Mouse (Mus musculus) left cerebral cortex, postnatal 10 days (tissue): ENCODE results near the gene Kif1b. TPM values are rescaled to one million over a fixed set of nuclear protein-coding genes. Genes with fewer than 3 reads are reported as not detected.

Source experiments
- DNase-seq, 2 experiments: peaks; one replicate each; pipeline ENCODE4 v3.0.0; 2021 to 2022; ENCODE audit warnings: low spot score in 2 of 2, mixed read lengths in 1 of 2; ENCODE audit errors: extremely low spot score in 1 of 2
- intact Hi-C: fragments of 180-260 bp; cut with DNase I; formaldehyde crosslinking; loops from one replicate; pipeline ENCODE4 v1.15.1; 2025
- total RNA-seq, 2 experiments: library from RNA; stranded (reverse); gene quantifications; 2 replicates each; pipeline ENCODE4 v1.2.3; 2021

Gene Kif1b
- total RNA-seq, 2 experiments from 2014 or later: 427 to 448 TPM

GRCm38 (mm10) chr4:149286287-149287137 lies 21.0 kb downstream of the Kif1b start:
- DNase-seq: no peak
- intact Hi-C loops: no loop called here

DNA sequence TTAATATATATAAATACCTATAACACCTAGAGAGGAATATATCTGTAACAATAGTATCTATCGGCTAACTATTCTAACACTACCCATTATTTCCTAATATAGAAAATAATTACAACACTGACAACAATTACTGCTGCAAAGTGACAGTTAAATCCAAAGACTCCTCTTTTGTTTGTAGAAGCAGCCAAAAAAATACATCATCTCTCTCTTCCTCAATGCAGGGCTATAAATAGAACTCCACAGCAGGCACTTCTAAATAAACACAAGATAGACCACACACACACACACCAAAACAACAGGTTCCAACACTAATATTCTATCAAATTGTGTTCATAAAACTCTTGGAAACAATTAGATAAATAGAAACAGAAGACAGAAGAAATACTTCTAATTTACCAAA lies 21.8 kb downstream of the Kif1b start:
- no peak for DNase-seq
- intact Hi-C loops: no loop called here

- intact Hi-C loops: no loop called here
Measured at GRCm38 (mm10) chr4:149283018-149283417, 24.5 kb downstream of the Kif1b start.

DNA sequence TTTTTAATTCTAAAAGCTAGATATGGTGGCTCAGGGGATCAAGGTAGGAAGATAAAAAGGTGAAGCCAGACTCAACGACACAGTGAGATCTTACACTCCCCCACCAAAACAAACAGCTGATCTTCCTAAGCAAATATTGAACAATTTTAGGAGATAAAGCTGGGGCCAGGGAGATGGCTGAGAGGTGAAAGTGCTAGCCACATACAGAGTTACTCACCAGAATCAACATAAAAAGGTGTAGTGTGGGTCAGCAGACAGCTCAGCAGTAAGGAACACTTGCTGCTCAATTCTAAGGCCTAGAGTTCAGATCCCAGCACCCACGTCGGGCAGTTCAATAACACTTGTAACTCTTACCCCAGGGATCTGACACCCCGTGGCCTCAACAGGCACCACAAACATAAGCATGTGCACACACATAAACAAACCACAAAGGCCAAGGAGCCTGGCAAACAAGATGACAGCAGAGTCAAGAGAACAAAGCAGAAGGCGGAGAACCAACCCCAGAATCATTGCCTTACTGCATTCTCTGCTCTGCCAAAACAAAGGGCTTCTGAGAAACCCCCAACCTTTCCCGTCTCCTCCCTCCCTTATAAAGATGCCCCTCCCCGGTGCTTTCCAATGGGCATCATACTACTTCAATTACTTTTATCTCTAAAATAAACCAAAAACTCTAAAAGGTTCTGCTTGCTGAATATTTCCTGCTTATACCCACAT lies 25.3 kb downstream of the Kif1b start:
- no peak for DNase-seq
- intact Hi-C loops: no loop called here

More at GRCm38 (mm10) chr4:149283018-149283417, 24.5 kb downstream of the Kif1b start:
- no peak for DNase-seq

- intact Hi-C loops: no loop called here
- peak in 1 of 2 experiments; percentile 26 for DNase-seq
Measured at GRCm38 (mm10) chr4:149277571-149277970, 29.9 kb downstream of the Kif1b start.

GRCm38 (mm10) chr4:149273128-149273527 lies 34.4 kb downstream of the Kif1b start:
- intact Hi-C loops: loop anchor here (5.0 kb wide), 1 partner anchor 34 kb away; the partner anchor contains the start of gene Kif1b
- DNase-seq: no peak

- DNase-seq: no peak
- intact Hi-C loops: loop anchor here (5.0 kb wide), 1 partner anchor 37 kb away; the partner anchor contains the start of gene Kif1b
Measured at GRCm38 (mm10) chr4:149270541-149270940, 37.0 kb downstream of the Kif1b start.

DNA sequence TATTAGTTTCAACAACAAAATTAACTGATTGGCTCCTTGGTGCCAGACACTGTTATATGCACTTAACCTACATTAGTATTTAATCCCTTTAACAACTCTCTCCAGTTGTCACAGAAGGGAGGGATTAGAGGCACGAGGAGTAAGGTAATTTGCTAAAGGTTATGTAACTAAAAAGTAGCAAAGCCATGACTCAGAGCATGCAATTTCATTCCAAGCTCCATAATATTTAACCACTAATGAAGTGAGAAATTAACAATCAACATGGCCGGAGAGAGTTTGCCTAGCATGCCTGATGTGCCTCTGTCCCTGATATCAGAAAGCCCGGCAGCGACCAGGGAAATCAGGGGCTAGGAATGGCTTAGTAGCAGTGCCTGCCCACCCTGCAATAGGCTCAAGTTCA lies 38.5 kb downstream of the Kif1b start:
- intact Hi-C loops: no loop called here
- DNase-seq: no peak

- no peak for DNase-seq
- intact Hi-C loops: no loop called here
Measured at GRCm38 (mm10) chr4:149264895-149265294, 42.6 kb downstream of the Kif1b start.

- no peak for DNase-seq
- intact Hi-C loops: no loop called here
Measured at GRCm38 (mm10) chr4:149263218-149263617, 44.3 kb downstream of the Kif1b start.

GRCm38 (mm10) chr4:149261466-149261865 lies 46.0 kb downstream of the Kif1b start:
- DNase-seq: no peak
- intact Hi-C loops: no loop called here

GRCm38 (mm10) chr4:149260911-149261310 lies 46.6 kb downstream of the Kif1b start:
- intact Hi-C loops: no loop called here
- no peak for DNase-seq

GRCm38 (mm10) chr4:149259391-149260094 lies 48.0 kb downstream of the Kif1b start:
- intact Hi-C loops: no loop called here

GRCm38 (mm10) chr4:149258926-149259325 lies 48.6 kb downstream of the Kif1b start:
- no peak for DNase-seq
- intact Hi-C loops: no loop called here

More at GRCm38 (mm10) chr4:149259391-149260094, 48.0 kb downstream of the Kif1b start:
- no peak for DNase-seq

DNA sequence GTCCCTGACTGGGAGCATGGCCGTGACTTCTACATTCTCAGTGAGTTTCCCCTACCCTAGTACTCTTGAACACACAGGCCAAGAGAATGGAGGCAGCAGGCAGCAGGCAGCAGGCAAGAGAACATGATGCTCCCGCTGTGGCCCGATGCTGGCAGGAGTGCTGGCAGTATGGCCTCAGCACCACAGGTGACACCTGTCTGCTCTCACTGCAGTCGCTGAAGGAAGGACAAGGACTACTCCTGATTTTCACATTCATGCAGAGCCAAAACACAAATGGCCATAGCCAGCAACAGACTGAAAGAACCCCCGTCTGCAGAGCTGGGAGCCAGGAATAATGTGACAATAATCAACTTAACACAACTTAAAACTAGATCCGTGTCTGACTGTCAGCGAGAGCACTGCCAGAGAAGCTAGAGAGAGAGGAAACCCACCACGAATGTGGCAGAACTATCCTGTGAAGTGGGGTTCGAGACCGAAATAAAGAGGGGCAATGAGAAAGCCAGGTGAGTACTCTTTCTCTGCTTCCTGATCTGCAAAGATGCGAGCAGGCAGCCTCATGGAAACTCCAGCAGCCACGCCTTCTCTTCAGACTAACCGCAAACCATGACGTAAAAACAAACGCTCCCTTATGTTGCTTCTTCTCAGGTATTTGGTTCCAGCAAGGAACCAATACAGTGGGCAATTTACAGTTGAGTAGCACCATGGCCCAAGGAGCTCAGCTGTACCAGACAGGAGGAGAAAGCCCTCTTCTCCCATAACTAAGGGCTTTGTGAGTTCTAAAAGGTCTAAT lies 50.8 kb downstream of the Kif1b start:
- intact Hi-C loops: no loop called here
- no peak for DNase-seq

- intact Hi-C loops: no loop called here
Measured at GRCm38 (mm10) chr4:149255277-149256270, 51.9 kb downstream of the Kif1b start.

GRCm38 (mm10) chr4:149254827-149255226 lies 52.7 kb downstream of the Kif1b start:
- intact Hi-C loops: no loop called here
- DNase-seq: no peak

More at GRCm38 (mm10) chr4:149255277-149256270, 51.9 kb downstream of the Kif1b start:
- DNase-seq: no peak
